Mouse (Mus musculus) embryonic facial prominence, embryonic 11.5 days (tissue): Measurements from ENCODE around the gene Slc24a3. TPM values are rescaled to one million over a fixed set of nuclear protein-coding genes. Genes with fewer than 3 reads are reported as not detected.

Source experiments
- ATAC-seq: fragments of 200-750 bp; cut with Nextera tagmentation; replicated peaks from 2 replicates; pipeline ENCODE4 v1.8.0; 2017; ENCODE audit warnings: low read depth; ENCODE audit not compliant: insufficient number of reproducible peaks, low FRiP score, low TSS enrichment
- DNase-seq: peaks from one replicate; pipeline ENCODE4 v3.0.0-alpha.2; 2015; ENCODE audit warnings: low spot score
- H3K27ac ChIP-seq: fragments of 300-500 bp; sonication (generic); replicated peaks from 2 replicates; pipeline ENCODE4 v1.5.1; 2014; ENCODE audit warnings: mild to moderate bottlenecking, low read depth, low read length, control low read depth
- H3K27me3 ChIP-seq: fragments of 300-500 bp; sonication (generic); 2 replicates; pipeline ENCODE4 v1.6.1; 2014; ENCODE audit warnings: mild to moderate bottlenecking, low read length, moderate library complexity, mixed read lengths; ENCODE audit not compliant: control insufficient read depth, insufficient read depth
- H3K36me3 ChIP-seq: fragments of 300-500 bp; sonication (generic); replicated peaks from 2 replicates; pipeline ENCODE4 v1.6.1; 2014; ENCODE audit warnings: low read depth, mild to moderate bottlenecking, low read length, moderate library complexity, mixed read lengths; ENCODE audit not compliant: control insufficient read depth, insufficient read depth
- H3K4me1 ChIP-seq: fragments of 300-500 bp; sonication (generic); 2 replicates; pipeline ENCODE4 v1.6.1; 2014; ENCODE audit warnings: low read length, mixed read lengths; ENCODE audit not compliant: control insufficient read depth, insufficient read depth
- H3K4me2 ChIP-seq: fragments of 300-500 bp; sonication (generic); 2 replicates; pipeline ENCODE4 v1.6.1; 2014; ENCODE audit warnings: low read depth, mild to moderate bottlenecking, control low read depth, low read length, moderate library complexity
- H3K4me3 ChIP-seq: fragments of 300-500 bp; sonication (generic); 2 replicates; pipeline ENCODE4 v1.5.1; 2014; ENCODE audit warnings: low read depth, low read length, control low read depth
- H3K9ac ChIP-seq: fragments of 300-500 bp; sonication (generic); replicated peaks from 2 replicates; pipeline ENCODE4 v1.6.1; 2014; ENCODE audit warnings: mild to moderate bottlenecking, control low read depth, low read length
- H3K9me3 ChIP-seq: fragments of 300-500 bp; sonication (generic); replicated peaks from 2 replicates; pipeline ENCODE4 v1.6.1; 2016; ENCODE audit warnings: mild to moderate bottlenecking, low read length, inconsistent platforms, mixed read lengths; ENCODE audit not compliant: control insufficient read depth
- whole genome bisulfite sequencing: fragments of 180-500 bp; shearing (Covaris S2); extraction: QIAGEN DNeasy Blood & Tissue Kit; methylation state at CpG from one replicate; pipeline ENCODE4 v1.1.7; 2014; 5-methylcytosine and 5-hydroxymethylcytosine counted together
- polyA plus RNA-seq: library from polyadenylated mRNA; unstranded; fragments of >200 nt; fragmentation: Nextera tagmentation; extraction: Ambion mirVana; gene quantifications from 2 replicates; pipeline ENCODE4 v1.2.1, GENCODE M21; 2014

Slc24a3 gene
- polyA plus RNA-seq, 1 experiment from 2014 or later = 0.67 TPM

DNA sequence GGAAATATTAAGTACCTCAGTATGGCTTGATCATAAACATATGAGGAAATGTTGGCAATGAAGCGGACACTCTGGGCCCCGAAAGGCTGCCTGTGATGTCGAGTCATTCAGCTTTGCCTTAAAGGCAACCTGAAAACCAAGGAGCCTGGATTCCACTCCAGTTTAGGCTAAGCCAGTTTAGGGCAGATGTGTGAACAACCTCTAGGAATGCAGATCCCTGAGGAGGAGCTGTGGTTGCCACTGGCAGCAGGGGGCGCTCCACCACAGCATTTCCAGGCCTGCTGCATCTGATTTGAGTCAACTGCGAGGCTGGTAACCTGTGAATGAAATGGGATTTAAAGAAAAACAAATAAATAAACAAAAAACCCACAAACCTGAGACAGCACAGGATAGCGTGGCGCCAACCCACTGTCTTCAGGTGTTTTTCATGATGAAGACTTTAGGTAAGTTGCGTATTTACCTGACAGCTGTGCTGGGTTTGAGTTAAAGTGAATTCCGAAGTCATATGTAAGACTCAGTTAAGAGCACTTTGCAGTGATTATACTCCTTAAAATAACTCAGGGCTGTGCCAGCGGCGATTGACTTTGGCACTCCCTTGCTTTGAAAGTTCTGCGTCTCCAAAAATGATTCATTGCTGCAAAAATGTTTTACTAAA is 6.4 kb upstream of the Slc24a3 start:
- no peak overlapping the region for H3K4me3 ChIP-seq
- no peak overlapping the region for H3K27ac ChIP-seq
- H3K27me3 ChIP-seq = no peaks in the 10 kb centered on the region
- ATAC-seq (peak; percentile 84), DNase-seq (peak; percentile 88)
- H3K4me2 ChIP-seq = no peak overlapping the region
- H3K4me1 ChIP-seq = no peaks in the 10 kb centered on the region
- no peaks in the 10 kb centered on the region for H3K9me3 ChIP-seq
- H3K9ac ChIP-seq = no peak overlapping the region
- 27% methylated on average over 12 of the region's 12 CpGs for WGBS
- no peaks in the 10 kb centered on the region for H3K36me3 ChIP-seq

GRCm38 (mm10) chr2:145164086-145164485 is 3.5 kb upstream of the Slc24a3 start:
- H3K4me2 ChIP-seq = no peak overlapping the region
- H3K9me3 ChIP-seq = no peaks in the 10 kb centered on the region
- no peak for ATAC-seq
- no peaks in the 10 kb centered on the region for H3K27me3 ChIP-seq
- no peak for DNase-seq
- H3K36me3 ChIP-seq = no peaks in the 10 kb centered on the region
- H3K4me3 ChIP-seq = no peak overlapping the region
- H3K9ac ChIP-seq = no peak overlapping the region
- H3K4me1 ChIP-seq = no peaks in the 10 kb centered on the region
- 74% methylated on average over 5 of the region's 5 CpGs for WGBS
- H3K27ac ChIP-seq = no peak overlapping the region

- DNase-seq (no peak), ATAC-seq (no peak)
- Histone ChIP-seq H3K9me3 (no peaks in the 10 kb centered on the region), H3K9ac (no peak overlapping the region), H3K27me3 (no peaks in the 10 kb centered on the region; the same call in 1 of the 2 replicates), H3K4me3 (no peak overlapping the region), H3K4me2 (no peak overlapping the region), H3K27ac (no peak overlapping the region), H3K36me3 (no peaks in the 10 kb centered on the region), H3K4me1 (no peaks in the 10 kb centered on the region)
- WGBS = 46% methylated on average over 4 of the region's 4 CpGs
These were observed 3.0 kb upstream of the Slc24a3 start for GRCm38 (mm10) chr2:145164562-145164961.

GRCm38 (mm10) chr2:145165076-145165475 is 2.5 kb upstream of the Slc24a3 start:
- no peak overlapping the region for H3K9ac ChIP-seq
- no peaks in the 10 kb centered on the region for H3K4me1 ChIP-seq
- H3K36me3 ChIP-seq = no peaks in the 10 kb centered on the region
- ATAC-seq (no peak), DNase-seq (no peak)
- H3K27me3 ChIP-seq = no peaks in the 10 kb centered on the region; the same call in 1 of the 2 replicates
- H3K9me3 ChIP-seq = no peaks in the 10 kb centered on the region
- H3K27ac ChIP-seq = no peak overlapping the region
- WGBS = 83% methylated on average over 3 of the region's 3 CpGs
- no peak overlapping the region for H3K4me2 ChIP-seq
- no peak overlapping the region for H3K4me3 ChIP-seq

- Histone ChIP-seq H3K36me3 (no peaks in the 10 kb centered on the region), H3K27ac (no peak overlapping the region), H3K4me2 (no peak overlapping the region), H3K9me3 (no peaks in the 10 kb centered on the region), H3K4me1 (no peaks in the 10 kb centered on the region), H3K27me3 (no peaks in the 10 kb centered on the region; the same call in 1 of the 2 replicates), H3K4me3 (no peak overlapping the region), H3K9ac (no peak overlapping the region)
- 86% methylated on average over 6 of the region's 6 CpGs for WGBS
- ATAC-seq (no peak), DNase-seq (no peak)
These were observed 1.7 kb upstream of the Slc24a3 start for GRCm38 (mm10) chr2:145165854-145166253.

GRCm38 (mm10) chr2:145167051-145167663 is 397 bp upstream of the Slc24a3 start:
- DNase-seq = peak; percentile 77
- peak overlapping the region; percentile 82 for H3K9ac ChIP-seq
- under 1% methylated on average over 27 of the region's 38 CpGs for WGBS
- peak overlapping the region; percentile 91 for H3K4me2 ChIP-seq
- no peaks in the 10 kb centered on the region for H3K4me1 ChIP-seq
- H3K36me3 ChIP-seq = no peaks in the 10 kb centered on the region
- no peaks in the 10 kb centered on the region for H3K9me3 ChIP-seq
- H3K27ac ChIP-seq = peak overlapping the region; percentile 70
- peak overlapping the region; percentile 78 for H3K4me3 ChIP-seq
- H3K27me3 ChIP-seq = no peaks in the 10 kb centered on the region; the same call in 1 of the 2 replicates
- peak; percentile 82 for ATAC-seq

DNA sequence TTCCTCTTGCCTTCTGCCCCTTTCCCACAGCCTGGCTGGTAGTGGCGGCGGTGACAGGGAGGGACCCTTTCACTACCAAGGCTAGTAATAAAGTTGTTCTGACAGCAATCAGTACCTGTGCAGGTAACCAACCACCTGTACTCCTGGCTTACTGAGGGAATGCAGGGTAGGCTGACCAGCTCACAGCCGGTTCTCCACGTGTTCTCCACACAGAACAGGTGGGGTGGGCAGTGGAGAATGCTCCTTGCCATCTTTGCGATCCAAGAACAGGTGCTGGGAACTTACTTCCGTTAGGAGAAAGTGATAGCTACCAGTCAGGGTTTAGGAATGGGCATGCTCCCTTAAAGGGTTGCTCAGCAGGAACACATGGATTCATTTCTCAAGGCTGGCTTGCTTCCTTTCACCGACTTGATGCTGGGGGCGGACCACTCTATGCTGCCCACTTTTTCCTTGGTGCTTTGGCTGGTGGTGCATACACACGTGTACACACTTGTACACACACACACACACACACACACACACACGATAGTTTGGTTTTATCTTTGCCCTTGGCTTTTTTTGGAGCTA is 934 bp downstream of the Slc24a3 start:
- ATAC-seq = no peak; the same call in 1 of the 2 replicates
- H3K27ac ChIP-seq = no peak overlapping the region
- H3K9me3 ChIP-seq = no peaks in the 10 kb centered on the region
- no peaks in the 10 kb centered on the region for H3K36me3 ChIP-seq
- WGBS = 12% methylated on average over 10 of the region's 10 CpGs
- H3K9ac ChIP-seq = peak overlapping the region; percentile 82
- H3K27me3 ChIP-seq = no peaks in the 10 kb centered on the region; the same call in 1 of the 2 replicates
- no peaks in the 10 kb centered on the region for H3K4me1 ChIP-seq
- DNase-seq = no peak
- H3K4me3 ChIP-seq = peak overlapping the region; percentile 78
- H3K4me2 ChIP-seq = peak overlapping the region; percentile 91
